Mouse (Mus musculus): ENCODE measurements at regions not wholly inside any gene's neighbourhood (a gene's known extent, or its start where the extent isn't known, plus 50 kb on each side); places are given as distances from the start of the nearest gene placed in this dataset.
A peak's percentile ranks its signal among the peaks of the same experiment; 100 is the strongest.

DNA sequence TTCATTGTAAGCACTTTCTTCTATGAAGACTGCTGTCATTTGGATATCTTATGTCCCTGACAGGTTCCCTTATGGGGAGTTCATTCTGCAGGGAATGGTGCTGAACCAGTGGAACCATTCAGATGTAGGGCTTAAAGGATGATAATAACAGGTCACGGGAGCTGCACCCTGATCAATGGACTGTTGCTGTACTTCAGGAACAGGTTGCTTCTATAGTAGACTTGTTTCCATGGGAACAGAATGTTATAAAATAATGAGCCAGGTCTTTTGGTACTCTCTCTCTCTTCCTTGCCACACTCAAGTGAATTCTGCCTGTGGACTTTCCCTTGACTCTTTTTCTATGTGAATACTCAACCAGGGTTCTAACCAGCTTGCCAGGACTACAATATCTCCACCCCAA is 196.9 kb upstream of the Chrm3 start:
- 73% methylated on average over 1 of the region's 1 CpGs for WGBS
- Histone ChIP-seq H3K4me1 (ENCODE audit: control insufficient read depth, insufficient read depth, low read depth, low read length) (no peaks in the 10 kb centered on the region), H3K9me3 (ENCODE audit: control insufficient read depth, low read length) (no peaks in the 10 kb centered on the region), H3K36me3 (ENCODE audit: control insufficient read depth, insufficient read depth, low read length) (no peaks in the 10 kb centered on the region), H3K4me2 (ENCODE audit: low read length) (no peak overlapping the region), H3K27me3 (replicated peaks; ENCODE audit: control insufficient read depth, insufficient read depth, low read length) (no peaks in the 10 kb centered on the region), H3K27ac (ENCODE audit: low read depth, low read length) (no peak overlapping the region), H3K9ac (ENCODE audit: low read depth, low read length) (no peak overlapping the region), H3K4me3 (ENCODE audit: low read length) (no peak overlapping the region)
- ATAC-seq: peak; percentile 52; the same call in 1 of the 2 replicates

DNA sequence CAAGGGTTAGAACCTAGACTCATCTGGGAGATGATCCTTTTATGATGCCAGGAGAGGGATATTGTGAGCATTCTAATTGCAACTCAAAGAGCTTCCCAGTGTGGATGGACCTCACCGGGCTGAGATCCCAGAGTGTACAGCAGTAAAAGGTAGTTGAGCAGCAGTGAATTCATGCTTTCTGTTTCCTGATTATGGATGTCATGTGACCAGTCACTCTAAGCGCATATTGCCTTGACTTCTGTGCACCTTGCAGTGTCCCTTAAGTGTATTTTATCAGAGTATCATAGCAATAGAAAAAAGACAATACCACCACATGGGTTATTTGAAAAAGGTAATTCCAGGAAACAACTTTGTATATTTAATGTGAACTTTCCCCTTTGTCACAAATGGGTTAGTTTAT is 193.9 kb upstream of the Chrm3 start:
- no peak overlapping the region for H3K27ac ChIP-seq (ENCODE audit: low read depth, low read length)
- no peak overlapping the region for H3K9ac ChIP-seq (ENCODE audit: low read depth, low read length)
- no peaks in the 10 kb centered on the region for H3K4me1 ChIP-seq (ENCODE audit: control insufficient read depth, insufficient read depth, low read depth, low read length)
- no peaks in the 10 kb centered on the region for H3K9me3 ChIP-seq (ENCODE audit: control insufficient read depth, low read length)
- H3K27me3 ChIP-seq (replicated peaks; ENCODE audit: control insufficient read depth, insufficient read depth, low read length): no peaks in the 10 kb centered on the region
- no peaks in the 10 kb centered on the region for H3K36me3 ChIP-seq (ENCODE audit: control insufficient read depth, insufficient read depth, low read length)
- WGBS: 82% methylated on average over 2 of the region's 2 CpGs
- no peak for ATAC-seq
- H3K4me2 ChIP-seq (ENCODE audit: low read length): no peak overlapping the region
- no peak overlapping the region for H3K4me3 ChIP-seq (ENCODE audit: low read length)

DNA sequence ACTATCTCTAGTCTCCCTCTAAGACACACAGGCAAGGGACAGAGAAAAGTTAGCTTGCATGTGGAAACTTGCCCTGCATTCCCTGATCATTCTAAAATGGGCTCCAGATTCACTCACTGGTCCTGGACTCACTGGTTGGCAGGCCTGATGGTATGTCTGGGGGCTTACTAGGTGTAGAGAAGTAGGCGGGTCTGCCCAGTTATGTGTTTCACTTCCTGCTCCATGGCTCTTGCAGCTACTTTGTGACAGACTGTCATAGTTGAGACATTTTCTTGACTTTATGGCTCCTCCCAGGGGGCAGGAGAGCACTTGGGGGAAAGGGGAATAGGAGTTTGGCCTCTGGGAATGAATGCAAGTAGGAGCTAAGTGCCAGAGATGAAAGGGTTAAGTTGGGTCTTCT is 182.1 kb upstream of the Chrm3 start:
- no peak overlapping the region for H3K27ac ChIP-seq (ENCODE audit: low read depth, low read length)
- H3K4me3 ChIP-seq (ENCODE audit: low read length): no peak overlapping the region
- 92% methylated on average over 1 of the region's 1 CpGs for WGBS
- H3K9ac ChIP-seq (ENCODE audit: low read depth, low read length): no peak overlapping the region
- no peaks in the 10 kb centered on the region for H3K4me1 ChIP-seq (ENCODE audit: control insufficient read depth, insufficient read depth, low read depth, low read length)
- no peak overlapping the region for H3K4me2 ChIP-seq (ENCODE audit: low read length)
- no peaks in the 10 kb centered on the region for H3K36me3 ChIP-seq (ENCODE audit: control insufficient read depth, insufficient read depth, low read length)
- H3K9me3 ChIP-seq (ENCODE audit: control insufficient read depth, low read length): no peaks in the 10 kb centered on the region
- no peaks in the 10 kb centered on the region for H3K27me3 ChIP-seq (replicated peaks; ENCODE audit: control insufficient read depth, insufficient read depth, low read length)
- no peak for ATAC-seq

DNA sequence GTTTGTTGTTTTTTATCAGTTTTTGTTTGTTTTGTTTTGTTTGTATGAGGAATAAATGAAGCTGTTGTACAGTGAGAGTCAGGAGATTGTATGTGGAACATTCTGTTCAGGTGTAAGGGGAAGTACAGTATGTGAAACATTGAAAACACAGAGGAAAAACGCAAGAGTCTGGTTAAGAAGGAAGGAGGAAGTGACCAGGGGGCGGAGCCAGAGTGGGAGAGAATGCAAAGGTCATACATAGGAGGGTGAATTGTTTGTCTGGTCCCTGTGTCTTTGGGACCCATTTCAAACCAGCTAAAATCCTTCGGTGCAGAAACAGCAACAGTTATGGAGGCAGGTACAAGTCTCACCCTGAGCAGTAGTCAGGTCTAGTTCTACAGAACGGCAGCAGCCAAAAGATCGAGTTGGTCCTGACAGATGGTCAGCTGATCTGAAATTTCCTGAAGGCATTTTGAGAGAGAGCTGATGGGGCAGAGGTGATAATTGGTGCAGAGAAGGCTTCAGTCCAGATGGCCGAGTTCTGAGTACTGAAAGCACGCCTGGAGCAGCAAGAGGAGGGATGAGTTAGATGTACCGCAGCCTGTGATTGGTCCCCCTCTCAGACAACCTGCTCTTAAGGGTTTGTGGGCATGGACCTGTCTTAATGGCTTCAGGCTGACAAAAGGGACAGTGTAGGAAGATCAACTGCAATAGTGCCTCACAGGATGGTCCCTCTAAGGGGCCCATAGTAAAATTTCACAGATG is 179.7 kb upstream of the Chrm3 start:
- Histone ChIP-seq H3K4me1 (ENCODE audit: control insufficient read depth, insufficient read depth, low read depth, low read length) (no peaks in the 10 kb centered on the region), H3K27ac (ENCODE audit: low read depth, low read length) (no peak overlapping the region), H3K9ac (ENCODE audit: low read depth, low read length) (no peak overlapping the region), H3K4me2 (ENCODE audit: low read length) (no peak overlapping the region), H3K27me3 (replicated peaks; ENCODE audit: control insufficient read depth, insufficient read depth, low read length) (no peaks in the 10 kb centered on the region), H3K36me3 (ENCODE audit: control insufficient read depth, insufficient read depth, low read length) (no peaks in the 10 kb centered on the region), H3K4me3 (ENCODE audit: low read length) (no peak overlapping the region), H3K9me3 (ENCODE audit: control insufficient read depth, low read length) (no peaks in the 10 kb centered on the region)
- WGBS: 78% methylated on average over 8 of the region's 8 CpGs
- ATAC-seq: 0 out of 2 replicates have a peak, but pooled peaks have one; percentile 24

DNA sequence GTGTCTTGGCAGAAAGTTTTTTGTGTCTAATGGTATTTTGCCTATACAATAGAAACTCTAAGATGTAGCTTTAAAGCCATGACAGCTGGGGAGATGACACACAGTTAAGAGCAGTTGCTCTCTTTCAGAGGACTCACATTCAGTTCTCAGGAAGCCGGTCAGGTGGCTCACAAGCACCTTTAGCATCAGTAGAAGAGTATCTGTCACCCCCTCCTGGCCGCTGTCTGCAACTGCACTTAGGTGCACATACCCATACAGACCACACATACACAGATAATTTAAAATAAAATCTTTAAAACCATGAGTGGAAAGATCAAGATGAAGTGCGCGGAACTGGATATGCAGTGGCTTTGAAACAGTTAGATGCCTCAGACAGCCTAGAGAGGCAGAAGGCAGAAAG is 178.3 kb upstream of the Chrm3 start:
- Histone ChIP-seq H3K4me2 (ENCODE audit: low read length) (no peak overlapping the region), H3K36me3 (ENCODE audit: control insufficient read depth, insufficient read depth, low read length) (no peaks in the 10 kb centered on the region), H3K4me1 (ENCODE audit: control insufficient read depth, insufficient read depth, low read depth, low read length) (no peaks in the 10 kb centered on the region), H3K4me3 (ENCODE audit: low read length) (no peak overlapping the region), H3K9me3 (ENCODE audit: control insufficient read depth, low read length) (no peaks in the 10 kb centered on the region), H3K27me3 (replicated peaks; ENCODE audit: control insufficient read depth, insufficient read depth, low read length) (no peaks in the 10 kb centered on the region), H3K9ac (ENCODE audit: low read depth, low read length) (no peak overlapping the region), H3K27ac (ENCODE audit: low read depth, low read length) (no peak overlapping the region)
- WGBS: 77% methylated on average over 4 of the region's 4 CpGs
- no peak for ATAC-seq

DNA sequence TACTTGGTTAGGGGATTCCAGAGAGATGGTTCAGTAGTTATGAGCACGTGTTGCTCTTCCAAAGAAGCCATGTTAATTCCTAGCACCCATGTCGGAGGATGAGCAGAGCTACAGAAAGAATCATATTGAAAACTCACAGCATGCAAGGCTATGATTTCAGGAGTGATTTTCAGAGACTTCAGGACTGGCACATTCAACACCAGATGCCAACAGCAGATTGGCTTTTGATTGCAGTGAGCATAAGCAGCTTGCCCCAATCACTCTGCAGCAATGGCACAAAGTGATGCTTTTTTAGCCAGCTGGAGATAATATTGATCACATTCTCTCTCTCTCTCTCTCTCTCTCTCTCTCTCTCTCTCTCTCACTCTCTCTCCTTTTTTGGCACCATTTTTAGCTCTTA is 166.6 kb upstream of the Chrm3 start:
- ATAC-seq: no peak
- Histone ChIP-seq H3K4me3 (ENCODE audit: low read length) (no peak overlapping the region), H3K36me3 (ENCODE audit: control insufficient read depth, insufficient read depth, low read length) (no peaks in the 10 kb centered on the region), H3K9ac (ENCODE audit: low read depth, low read length) (no peak overlapping the region), H3K9me3 (ENCODE audit: control insufficient read depth, low read length) (no peaks in the 10 kb centered on the region), H3K4me2 (ENCODE audit: low read length) (no peak overlapping the region), H3K27me3 (replicated peaks; ENCODE audit: control insufficient read depth, insufficient read depth, low read length) (no peaks in the 10 kb centered on the region), H3K27ac (ENCODE audit: low read depth, low read length) (no peak overlapping the region), H3K4me1 (ENCODE audit: control insufficient read depth, insufficient read depth, low read depth, low read length) (no peaks in the 10 kb centered on the region)
- 77% methylated on average over 2 of the region's 2 CpGs for WGBS

DNA sequence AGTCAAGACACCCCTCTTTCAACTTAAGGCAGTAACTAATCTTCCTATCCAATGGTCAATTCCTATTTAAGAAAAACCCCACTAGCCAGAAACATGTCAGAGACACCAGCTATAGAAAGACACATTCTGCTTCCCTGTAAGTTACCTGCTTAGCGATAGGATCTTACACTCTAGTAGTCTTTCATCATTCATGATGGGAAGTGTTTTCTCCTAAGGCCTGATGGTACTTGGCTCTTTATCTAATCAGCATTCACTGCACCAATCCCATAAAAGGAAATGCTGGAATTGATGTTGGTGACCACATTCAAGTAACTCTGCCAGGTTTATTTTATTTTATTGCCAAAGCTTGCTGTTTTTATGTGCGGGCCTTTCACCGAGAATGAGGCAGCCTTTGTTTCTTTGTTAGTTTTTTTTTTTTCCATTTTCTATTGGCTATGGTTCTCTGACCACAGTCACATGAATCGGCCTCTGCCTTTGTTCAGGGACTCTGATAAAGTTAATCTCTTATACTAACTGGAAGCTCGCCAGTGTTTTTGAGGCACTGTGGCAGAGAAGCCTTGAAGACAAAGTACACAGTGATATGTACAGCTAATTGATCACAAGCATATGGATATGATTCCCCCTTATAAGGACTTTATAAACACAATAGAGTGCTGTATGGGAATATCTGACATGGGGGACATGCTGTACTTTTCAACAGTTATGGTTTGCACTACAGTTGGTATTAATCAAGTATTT is 166.0 kb upstream of the Chrm3 start:
- H3K27ac ChIP-seq (ENCODE audit: low read depth, low read length): no peak overlapping the region
- H3K9ac ChIP-seq (ENCODE audit: low read depth, low read length): no peak overlapping the region
- H3K4me2 ChIP-seq (ENCODE audit: low read length): no peak overlapping the region
- H3K4me1 ChIP-seq (ENCODE audit: control insufficient read depth, insufficient read depth, low read depth, low read length): no peaks in the 10 kb centered on the region
- H3K27me3 ChIP-seq (replicated peaks; ENCODE audit: control insufficient read depth, insufficient read depth, low read length): no peaks in the 10 kb centered on the region
- ATAC-seq: no peak
- 60% methylated on average over 5 of the region's 5 CpGs for WGBS
- H3K36me3 ChIP-seq (ENCODE audit: control insufficient read depth, insufficient read depth, low read length): no peaks in the 10 kb centered on the region
- no peak overlapping the region for H3K4me3 ChIP-seq (ENCODE audit: low read length)
- no peaks in the 10 kb centered on the region for H3K9me3 ChIP-seq (ENCODE audit: control insufficient read depth, low read length)

DNA sequence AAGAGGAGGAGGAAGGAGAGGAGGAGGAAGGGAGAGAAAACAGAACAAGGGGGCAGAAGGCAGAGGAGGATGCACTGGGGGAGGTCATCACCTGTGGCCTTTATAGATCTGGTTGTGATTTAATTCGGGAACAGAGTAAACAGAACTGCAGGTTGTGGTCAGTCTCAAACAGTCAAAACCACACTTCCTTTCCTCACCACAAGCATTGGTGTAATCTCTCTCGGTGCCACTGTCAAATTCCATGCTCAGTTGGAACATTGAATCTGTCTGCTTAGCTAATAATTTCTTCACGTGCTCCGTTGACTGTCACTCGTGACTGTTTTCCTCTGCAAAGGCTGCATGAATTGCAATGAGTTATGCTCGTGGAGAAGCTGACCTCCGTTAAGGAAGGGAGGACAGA is 143.6 kb upstream of the Chrm3 start:
- H3K4me2 ChIP-seq (ENCODE audit: low read length): no peak overlapping the region
- H3K27me3 ChIP-seq (replicated peaks; ENCODE audit: control insufficient read depth, insufficient read depth, low read length): no peaks in the 10 kb centered on the region
- no peak for ATAC-seq
- no peaks in the 10 kb centered on the region for H3K36me3 ChIP-seq (ENCODE audit: control insufficient read depth, insufficient read depth, low read length)
- H3K4me1 ChIP-seq (ENCODE audit: control insufficient read depth, insufficient read depth, low read depth, low read length): no peaks in the 10 kb centered on the region
- H3K9me3 ChIP-seq (ENCODE audit: control insufficient read depth, low read length): no peaks in the 10 kb centered on the region
- WGBS: 47% methylated on average over 7 of the region's 7 CpGs
- no peak overlapping the region for H3K27ac ChIP-seq (ENCODE audit: low read depth, low read length)
- H3K9ac ChIP-seq (ENCODE audit: low read depth, low read length): no peak overlapping the region; the same call in 1 of the 2 replicates
- H3K4me3 ChIP-seq (ENCODE audit: low read length): no peak overlapping the region

DNA sequence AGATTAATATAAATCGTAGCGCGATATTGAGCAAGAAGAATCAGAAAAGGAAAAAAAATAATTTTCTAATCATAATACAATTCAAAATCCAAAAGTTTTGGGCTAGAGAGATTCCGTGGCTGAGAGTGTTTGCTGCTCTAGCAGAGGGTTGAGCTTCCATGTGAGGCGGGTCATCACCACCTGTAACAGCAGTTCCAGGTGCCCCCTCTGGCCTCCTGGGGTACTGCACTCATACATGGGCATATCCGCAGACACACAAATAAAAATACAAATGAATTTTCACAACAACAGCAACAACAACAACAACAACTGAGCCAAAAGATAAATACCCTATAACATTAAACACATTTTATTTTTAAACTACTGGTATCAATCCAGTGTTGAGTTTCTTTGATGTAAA is 94.7 kb upstream of the Chrm3 start:
- Histone ChIP-seq H3K27ac (ENCODE audit: low read depth, low read length) (no peak overlapping the region), H3K9ac (ENCODE audit: low read depth, low read length) (no peak overlapping the region), H3K27me3 (replicated peaks; ENCODE audit: control insufficient read depth, insufficient read depth, low read length) (no peaks in the 10 kb centered on the region), H3K4me2 (ENCODE audit: low read length) (no peak overlapping the region), H3K9me3 (ENCODE audit: control insufficient read depth, low read length) (no peaks in the 10 kb centered on the region), H3K4me3 (ENCODE audit: low read length) (no peak overlapping the region), H3K4me1 (ENCODE audit: control insufficient read depth, insufficient read depth, low read depth, low read length) (no peaks in the 10 kb centered on the region), H3K36me3 (ENCODE audit: control insufficient read depth, insufficient read depth, low read length) (no peaks in the 10 kb centered on the region)
- no peak for ATAC-seq
- 94% methylated on average over 6 of the region's 6 CpGs for WGBS

Measured in hindbrain, embryonic 16.5 days (tissue).